Mouse (Mus musculus): Measurements from ENCODE around the gene Trhr2. TPM values are rescaled to one million over a fixed set of nuclear protein-coding genes. Genes with fewer than 3 reads are reported as not detected.

Trhr2 gene
- total RNA-seq, 2 experiments from 2014 or later = not detected

DNA sequence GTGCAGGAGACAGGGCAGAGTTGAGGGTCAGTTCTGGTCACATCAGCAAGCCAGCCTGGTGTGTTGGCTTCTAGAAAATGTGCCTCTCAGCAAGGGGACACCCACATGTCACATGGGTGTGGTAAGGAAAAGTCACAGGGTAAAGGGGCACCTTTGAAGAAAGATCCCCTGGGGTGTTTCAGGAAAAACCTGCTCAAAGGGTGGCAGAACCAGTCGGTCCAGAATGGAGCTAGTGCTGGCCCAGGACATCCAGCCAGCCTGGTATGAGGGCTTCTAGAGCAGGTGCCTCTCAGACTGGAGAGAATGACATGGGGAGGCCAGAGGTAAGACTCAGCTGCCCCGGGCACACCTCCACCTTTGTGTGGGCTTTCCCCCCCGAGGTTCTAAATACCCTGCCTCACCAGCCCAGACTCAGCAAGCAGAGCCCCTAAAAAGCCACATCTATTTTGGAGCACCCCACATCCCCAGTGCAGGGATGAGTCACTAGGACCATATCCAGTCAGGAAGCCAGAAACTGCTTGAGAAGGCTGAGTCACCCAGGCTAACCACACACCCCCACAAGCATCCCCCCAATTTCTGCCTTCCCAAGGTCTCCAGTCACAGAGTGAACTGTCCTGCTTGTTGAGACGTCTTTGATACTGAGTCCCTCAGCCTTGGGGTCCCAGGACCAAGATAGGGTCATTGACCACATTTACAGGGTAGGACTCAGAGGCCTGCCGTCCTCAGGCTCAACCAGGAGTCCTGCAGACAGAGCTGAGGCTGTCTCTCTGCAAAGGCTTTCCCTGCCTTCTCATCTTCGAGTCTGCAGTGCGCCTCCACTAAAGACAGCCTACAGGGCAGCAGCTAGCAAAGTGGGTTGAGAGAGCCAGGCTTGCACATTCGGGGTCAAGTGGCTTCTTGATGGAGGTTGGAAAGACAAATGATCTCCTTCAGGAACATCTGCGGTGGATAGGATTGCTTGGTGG is 4.6 kb downstream of the Trhr2 start:
- DNase-seq = no peak

DNA sequence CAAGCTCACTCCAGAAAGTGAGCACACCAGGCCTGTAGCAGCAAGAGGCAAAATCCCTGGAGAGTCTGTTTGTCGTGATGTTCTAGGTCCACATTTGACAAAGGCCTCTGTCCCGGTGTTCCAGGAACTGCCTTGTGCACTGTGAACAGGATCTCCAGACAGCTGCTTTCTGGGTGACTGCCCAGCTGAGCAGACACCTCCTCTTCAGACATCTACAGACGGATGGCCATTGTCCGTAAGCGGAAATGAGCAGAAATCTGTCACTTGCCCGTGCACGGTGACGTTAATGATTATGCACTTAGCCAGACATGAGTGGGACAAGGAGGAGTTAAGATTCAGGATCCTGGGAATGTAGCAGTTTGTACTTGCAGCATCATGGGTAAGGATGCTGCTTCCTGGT is 6.4 kb downstream of the Trhr2 start:
- no peak for DNase-seq

DNA sequence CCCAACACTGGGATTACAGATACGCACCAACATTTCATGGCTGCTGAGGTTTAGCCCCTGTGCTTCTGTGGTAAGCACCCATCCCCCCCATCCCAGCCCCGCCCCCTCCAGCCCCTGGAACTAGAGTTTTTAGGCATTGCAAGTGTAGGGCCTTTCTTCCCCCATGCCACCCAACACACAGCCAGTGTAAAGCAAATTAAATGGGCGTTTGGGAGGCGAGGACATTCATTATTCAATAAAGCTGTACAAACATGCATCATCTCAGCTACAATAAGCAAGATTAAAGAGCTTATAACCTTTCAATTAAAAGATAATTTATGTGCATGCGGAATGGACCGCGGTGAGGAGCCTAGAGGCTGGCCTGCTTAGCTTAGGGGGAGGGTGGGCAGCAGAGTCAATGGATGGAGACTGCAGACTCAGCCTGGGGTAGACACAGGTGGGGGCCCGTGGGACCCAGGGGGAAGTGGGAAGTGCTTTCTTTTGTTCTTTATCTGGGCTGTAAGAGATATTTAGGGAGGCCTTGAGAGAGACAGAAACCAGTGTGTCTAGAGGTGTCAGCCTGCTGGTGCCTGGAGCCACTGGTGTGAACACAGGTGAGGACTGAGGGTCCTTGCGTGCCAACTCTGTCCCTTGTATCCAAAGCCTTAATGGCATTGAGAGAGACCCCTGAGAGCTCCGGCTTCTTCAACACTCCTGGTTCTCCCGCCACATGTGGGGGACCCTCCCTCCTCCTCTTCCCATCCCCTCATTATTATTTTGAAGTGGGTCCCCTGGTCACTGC is 10.0 kb downstream of the Trhr2 start:
- no peak for DNase-seq

DNA sequence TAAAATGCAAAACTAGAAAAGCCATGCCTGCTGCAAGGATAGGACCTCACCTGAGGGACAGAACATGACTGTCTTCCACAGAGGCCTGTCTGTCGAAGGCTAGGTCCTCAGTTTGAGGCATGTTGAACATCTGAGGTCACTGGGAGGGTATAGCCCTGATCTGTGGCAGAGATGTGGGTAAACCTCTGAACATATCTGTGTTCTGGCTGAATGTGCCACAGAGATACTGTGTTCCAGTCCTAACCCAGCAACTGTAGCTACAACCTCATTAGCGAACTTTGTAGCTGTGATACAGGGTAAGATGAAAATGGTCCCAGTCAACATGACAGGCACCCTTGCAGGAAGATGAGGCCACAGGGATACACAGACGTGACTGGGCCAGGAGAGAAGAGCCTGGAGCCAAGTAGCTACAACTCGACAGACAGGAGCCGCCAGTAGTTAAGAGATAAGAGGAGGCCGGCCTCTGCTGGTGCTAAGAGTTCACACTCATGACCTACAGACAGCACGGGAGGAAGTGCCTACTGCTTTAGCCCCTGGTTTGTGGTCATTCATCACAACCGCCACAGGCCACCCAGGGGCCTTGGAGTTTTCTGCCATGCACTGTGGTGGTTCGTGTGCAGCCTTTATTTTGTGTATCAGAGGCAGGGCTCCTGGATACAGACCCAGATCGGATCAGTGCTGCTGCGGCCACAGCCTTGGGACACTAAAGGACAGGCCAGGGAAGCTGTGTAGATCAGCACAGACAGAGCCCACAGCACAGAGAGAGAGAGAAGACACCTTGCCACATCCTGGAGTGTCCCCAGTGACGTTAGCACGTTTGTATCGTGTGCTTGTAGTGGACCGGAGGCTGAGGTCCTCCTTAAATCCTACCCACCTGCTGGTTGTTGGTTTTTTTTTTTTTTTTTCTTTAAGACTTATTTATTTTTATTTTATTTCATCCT is 10.9 kb downstream of the Trhr2 start:
- DNase-seq = no peak

DNA sequence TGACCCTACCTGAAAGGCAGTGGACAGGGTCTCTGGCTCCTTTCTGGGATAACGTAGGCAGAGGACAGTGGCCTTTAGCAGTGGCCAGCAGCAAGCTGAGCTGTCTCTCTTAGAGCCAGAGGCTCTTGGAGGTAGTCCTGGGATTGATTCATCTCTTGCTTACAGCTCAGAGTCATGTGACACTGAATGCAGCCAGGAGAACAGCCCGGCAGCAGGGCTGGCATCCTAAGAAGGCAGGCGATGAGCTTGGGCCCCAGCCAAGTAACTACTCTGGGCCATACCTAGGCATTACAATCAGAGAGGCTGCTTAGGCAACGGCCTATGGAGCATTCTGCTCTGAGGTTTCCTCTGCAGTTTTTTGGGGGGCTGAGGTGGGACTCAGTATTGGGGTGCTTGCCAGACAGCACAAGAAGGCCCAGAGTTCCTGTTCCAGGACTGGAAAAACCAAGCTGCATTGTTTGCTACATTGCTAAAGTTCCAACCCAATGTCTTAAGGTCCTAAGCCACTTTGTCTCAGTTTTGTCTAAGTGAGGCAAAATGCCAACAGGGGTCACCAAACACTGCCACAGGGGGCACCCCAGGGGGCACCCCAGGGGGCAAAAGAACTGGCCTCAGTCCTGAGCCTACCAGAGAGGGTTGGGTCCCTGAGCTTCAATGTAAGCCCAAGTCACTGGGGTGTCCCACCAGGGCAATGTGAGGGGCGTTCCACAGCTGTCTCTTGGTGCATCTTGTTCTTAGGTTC is 12.6 kb downstream of the Trhr2 start:
- DNase-seq = no peak

DNA sequence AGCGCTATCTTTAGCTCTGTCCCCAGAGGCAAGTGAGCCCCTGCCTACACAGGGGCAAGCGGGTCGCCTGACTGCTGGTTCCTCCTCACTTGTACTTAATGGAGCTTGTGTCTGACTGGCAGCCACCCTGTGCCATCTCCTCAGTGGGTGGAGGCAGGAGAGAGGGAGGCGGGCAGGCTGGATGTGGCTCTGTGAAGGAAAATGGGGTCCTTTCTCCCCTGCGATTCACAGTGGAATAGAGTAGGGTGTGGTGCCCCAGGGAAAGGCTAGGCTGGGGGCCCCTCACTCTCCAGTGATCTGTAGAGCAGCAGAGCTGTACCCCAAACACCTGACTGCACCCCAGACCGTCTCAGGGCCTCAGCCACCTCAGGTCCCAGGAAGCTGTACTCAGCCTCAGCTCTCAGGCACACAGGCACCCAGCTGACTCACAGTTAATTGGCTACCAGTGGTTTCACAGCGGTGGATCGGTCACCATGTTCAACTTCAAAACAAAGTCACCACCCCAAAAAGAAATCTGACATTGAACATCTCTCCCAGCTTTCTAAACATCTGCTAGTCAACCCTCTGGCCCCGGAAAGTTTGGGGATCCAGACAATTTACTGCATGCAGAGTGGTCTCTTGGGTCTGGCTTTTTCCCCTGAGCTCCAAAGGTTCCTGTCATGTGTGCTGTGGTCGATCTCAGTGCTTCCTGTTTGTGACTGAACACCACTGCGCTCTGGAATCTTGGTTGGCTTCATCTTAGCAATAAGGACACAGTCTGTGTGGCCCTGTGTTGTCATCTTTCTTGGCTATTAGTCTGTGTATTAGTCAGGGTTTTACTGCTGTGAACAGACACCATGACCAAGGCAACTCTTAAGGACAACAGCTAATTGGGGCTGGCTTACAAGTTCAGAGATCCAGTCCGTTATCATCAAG is 15.1 kb downstream of the Trhr2 start:
- DNase-seq = no peak

DNA sequence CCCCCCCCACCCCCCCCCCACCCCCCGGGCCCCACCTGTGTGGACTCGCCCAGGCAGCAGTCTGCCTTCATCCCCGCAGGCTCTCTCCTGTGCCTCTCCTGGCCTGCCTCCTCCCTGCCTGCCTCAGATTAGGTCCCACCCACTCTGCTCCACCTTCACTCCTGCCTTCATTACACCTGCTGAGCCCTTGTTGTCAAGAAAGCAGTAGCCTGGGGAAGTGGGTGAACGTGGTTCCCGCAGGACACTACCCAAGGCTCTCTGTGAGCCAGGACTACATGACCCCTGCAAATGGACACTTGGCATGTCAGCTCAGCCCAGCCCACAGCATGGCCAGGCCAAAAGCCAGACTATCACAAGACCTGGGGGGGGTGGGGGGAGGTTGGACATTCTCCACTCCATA is 16.3 kb downstream of the Trhr2 start:
- DNase-seq = no peak

DNA sequence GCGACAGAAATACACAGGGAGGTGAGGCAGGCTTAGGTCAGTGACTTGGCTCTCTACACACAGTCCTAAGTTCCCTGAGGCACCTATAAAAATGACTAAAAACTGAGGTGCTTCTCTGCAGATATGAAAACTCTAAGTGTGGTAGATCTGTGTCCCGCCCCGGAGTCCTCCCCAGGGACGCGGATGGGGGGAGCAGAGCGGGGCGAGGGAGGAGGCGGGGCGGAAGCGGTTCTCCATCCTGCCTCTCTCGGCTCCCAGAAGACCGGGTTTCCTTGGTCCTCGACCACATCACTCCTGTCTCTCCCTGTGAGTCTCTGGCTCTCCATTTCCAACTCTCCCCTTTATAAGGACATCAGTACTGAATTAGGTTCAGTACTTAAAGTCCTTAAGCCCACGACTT is 16.8 kb downstream of the Trhr2 start:
- no peak for DNase-seq

DNA sequence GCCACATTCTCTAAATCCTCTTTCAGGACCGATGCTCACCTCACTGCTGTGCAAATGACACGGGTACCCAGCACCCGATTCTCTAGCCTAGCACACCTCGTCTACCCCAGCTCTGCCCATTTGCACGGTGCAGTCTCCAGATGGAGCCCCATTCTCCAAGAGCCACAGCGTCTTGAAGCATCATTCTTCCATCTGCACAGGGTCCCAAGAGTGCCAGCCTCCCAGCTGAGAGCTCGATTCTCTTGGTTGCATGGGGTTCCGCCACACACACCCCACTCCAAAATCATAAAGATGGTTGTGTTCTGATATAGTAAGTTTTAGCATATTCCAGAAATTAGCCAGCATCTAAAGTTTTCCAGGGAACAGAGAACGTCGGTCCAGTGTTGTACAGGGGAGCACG is 17.2 kb downstream of the Trhr2 start:
- no peak for DNase-seq

DNA sequence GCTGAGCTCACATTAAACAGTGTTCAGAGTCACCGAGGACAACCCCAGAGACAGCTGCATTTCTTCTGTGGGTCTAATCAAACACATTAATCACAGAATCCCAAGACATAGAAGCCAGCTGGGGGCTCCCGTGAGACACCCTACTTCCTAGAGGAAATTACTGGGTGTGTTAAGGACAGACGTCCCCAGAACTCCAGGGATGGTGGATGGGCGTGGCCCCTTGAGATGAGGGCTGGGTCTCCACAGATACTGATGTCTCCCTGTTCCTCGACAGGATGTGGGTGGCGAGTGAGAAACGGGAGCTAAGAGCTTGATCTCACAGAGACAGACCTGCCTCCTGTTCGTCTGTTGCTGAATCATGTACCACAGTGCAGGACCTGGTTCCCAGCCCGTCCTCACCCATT is 17.7 kb downstream of the Trhr2 start:
- DNase-seq = no peak

DNA sequence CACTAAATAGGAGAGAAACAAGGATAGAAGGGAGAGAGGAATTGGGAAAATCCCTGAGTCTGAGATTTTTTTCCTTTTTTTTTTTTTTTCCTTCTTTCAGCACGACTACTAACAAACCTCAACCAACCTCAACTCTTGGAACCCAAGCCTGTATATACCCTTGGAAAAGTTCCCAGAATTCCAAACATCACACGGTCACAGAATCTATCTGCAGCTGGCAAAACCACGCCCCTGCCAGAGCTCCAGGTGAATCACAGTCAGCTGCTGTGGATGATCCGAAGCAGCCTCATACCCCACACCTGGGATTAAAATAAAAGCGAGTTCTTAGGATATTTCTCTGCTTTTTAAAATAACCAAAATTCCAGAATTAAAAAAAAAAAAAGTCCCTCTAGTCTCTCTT is 18.2 kb downstream of the Trhr2 start:
- DNase-seq = no peak

DNA sequence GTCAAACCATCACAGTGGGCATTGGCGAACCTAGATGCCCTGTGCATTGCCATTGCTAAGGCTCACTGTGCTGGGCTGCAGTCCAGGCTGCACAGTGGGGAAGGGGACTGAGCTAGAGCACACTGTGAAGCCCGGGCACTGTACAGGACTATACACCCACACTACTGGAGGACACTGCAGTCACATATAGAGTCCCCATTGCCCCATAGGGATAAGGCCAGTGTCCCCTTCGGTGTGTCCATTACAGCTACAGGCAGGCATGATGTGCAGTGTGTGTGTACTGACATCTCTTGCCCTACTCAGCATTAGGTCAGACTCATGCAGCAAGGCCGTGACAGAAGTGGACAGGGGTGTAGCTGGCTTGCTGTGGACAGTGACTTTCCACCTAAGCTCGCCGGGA is 18.8 kb downstream of the Trhr2 start:
- DNase-seq = no peak

DNA sequence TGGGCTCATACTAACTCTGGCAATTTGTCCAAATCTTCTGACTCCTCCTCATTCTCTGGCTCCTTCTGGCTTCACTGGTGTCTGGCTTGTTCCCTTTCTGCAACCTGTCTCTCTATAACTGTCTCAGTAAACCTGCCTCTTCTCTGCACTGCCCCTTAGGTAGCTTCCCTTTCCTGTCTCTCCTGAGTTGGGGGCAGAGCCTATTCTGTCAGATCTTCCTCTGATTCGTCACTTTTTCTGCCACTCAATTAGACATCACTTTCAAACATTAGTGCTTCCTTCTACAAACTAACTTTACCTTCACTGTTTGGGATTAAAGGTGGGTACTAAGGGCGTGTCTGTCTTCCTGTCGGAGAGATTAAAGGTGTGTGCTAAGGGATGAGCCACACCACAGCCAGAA is 19.8 kb downstream of the Trhr2 start:
- DNase-seq = no peak

DNA sequence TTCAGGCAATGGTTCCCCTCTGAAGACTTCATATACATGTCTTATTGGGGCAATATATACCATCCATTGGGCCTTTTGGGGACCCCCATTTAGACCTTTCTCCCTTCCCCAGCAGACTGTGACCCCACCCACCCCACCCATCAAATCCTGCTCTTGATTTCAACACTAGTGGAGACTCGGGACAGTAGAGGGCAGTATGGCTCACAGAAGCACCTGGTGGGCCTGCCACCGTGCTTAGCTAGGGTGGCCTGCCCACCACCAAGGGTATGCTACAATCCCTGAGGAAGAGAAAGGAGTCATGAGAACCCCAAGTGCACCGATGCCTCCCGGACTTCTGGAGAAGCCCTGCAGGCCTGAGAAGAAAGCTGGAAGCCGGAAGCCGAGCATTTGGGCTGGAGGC is 21.7 kb downstream of the Trhr2 start:
- DNase-seq = no peak

DNA sequence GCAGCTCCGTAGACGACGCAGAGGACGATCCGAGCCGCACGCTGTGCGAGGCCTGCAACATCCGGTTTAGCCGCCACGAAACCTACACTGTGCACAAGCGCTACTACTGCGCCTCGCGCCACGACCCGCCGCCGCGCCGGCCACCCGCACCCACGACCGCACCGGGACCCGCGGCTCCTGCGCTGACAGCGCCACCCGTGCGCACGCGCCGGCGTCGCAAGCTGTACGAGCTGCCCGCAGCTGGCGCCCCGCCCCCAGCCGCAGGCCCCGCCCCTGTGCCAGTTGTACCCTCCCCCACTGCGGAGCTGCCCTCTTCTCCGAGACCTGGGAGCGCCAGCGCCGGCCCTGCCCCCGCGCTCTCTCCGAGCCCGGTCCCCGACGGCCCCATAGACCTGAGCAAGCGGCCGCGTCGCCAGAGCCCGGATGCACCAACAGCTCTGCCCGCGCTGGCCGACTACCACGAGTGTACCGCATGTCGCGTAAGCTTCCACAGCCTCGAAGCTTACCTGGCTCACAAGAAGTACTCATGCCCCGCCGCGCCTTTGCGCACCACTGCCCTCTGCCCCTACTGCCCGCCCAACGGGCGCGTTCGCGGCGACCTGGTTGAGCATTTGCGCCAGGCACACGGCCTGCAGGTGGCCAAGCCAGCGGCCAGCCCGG is 24.2 kb downstream of the Trhr2 start:
- DNase-seq = peak; percentile 51

DNA sequence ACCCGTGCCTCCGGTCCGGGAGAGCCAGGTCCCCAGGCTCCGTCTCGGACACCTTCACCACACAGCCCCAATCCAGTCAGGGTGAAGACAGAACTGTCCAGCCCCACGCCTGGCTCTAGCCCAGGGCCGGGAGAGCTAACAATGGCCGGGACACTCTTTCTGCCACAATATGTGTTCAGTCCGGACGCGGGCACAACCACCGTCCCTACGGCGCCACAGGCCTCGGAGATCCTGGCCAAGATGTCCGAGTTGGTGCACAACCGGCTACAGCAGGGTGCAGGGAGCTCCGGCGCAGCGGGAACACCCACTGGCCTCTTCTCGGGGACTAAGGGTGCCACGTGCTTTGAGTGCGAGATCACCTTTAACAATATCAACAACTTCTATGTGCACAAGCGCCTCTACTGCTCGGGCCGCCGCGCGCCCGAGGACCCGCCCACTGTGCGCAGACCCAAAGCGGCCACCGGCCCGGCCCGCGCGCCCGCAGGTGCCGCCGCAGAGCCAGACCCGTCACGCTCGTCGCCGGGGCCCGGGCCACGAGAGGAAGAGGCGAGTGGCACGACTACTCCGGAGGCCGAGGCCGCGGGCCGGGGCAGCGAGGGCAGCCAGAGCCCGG is 24.8 kb downstream of the Trhr2 start:
- DNase-seq = no peak

DNA sequence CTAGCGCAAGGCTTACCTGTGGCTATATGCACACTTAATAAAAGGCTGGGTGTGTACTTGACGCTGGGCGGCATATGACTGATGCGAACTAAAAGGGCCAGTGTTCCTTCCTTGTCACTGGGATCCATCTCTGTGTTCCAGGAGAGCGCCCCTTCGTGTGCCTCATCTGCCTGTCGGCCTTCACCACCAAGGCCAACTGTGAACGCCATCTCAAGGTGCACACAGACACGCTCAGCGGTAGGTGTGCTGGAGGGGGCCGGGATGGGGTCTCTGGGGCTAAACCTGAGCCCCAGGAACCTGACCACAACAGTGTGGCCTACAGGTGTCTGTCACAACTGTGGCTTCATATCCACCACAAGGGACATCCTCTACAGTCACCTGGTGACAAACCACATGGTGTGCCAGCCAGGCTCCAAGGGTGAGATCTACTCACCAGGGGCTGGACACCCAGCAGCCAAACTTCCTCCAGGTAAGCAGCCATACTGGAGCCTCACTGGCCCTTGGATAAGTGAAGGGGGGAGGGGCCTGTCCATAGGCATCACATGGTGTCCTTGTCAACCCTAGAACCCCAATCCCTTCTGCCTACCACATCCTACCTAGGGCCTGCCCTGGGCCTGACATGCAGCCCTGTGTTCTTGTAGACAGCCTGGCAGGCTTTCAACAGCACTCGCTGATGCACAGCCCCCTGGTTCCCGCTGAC is 25.6 kb downstream of the Trhr2 start:
- DNase-seq = no peak

DNA sequence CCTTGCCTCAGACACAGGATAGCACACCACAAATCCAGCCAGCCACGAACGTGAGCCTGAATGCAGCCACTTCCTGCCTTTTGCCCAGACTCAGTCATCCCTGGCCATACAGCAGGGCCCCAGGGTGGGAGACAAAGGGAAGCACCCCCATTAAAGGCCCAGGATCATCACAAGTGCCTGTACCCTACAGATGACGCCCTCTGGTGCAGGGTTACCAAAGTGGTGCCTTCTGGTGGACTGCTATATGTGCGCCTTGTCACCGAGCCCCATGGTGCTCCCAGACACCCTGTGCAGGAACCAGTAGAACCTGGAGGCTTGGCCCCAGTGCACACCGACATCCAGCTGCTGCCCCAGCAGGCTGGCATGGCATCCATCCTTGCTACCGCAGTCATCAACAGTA is 27.0 kb downstream of the Trhr2 start:
- DNase-seq = no peak
